In genomic region chr13:32449710-32450417, GRCm38 (mm10) we compare ENCODE assay signal across 9 mouse cellular contexts.
A peak's percentile ranks its signal among the peaks of the same experiment; 100 is the strongest.
DNase-seq lines count a peak whose midpoint lies in the region; ATAC-seq and TF ChIP-seq lines count a peak whose summit lies in the region.
"Had no signal": no experiment of that assay in that cellular context is flagged by ENCODE, and none has a peak within 500 bp of the region (broad histone marks: within the 10 kb centered on the region; RNA-seq: fewer than 3 reads in every experiment).

No protein-coding gene starts in this region.

- H3K36me3 ChIP-seq in hindbrain, embryonic 11.5 days (ENCODE audit: control insufficient read depth, insufficient read depth, low read length) = no peaks in the 10 kb centered on the region
- no peaks in the 10 kb centered on the region for H3K36me3 ChIP-seq in hindbrain, embryonic 16.5 days (ENCODE audit: control insufficient read depth, insufficient read depth, low read length)

- no peaks in the 10 kb centered on the region for H3K4me1 ChIP-seq in hindbrain, embryonic 11.5 days (replicated peaks; ENCODE audit: control insufficient read depth, insufficient read depth, low read length)
- no peaks in the 10 kb centered on the region for H3K4me1 ChIP-seq in hindbrain, embryonic 16.5 days (ENCODE audit: control insufficient read depth, insufficient read depth, low read depth, low read length)
- no peaks in the 10 kb centered on the region for H3K4me1 ChIP-seq in lung, adult 2 months (ENCODE audit: control insufficient read depth, insufficient read depth, low read length)

- ATAC-seq in hindbrain, embryonic 11.5 days (ENCODE audit: low FRiP score) = no peak; the same call in 1 of the 2 replicates
- ATAC-seq in hindbrain, embryonic 16.5 days = no peak
- ATAC-seq in CD4-positive, CD25-positive, alpha-beta regulatory T cell, adult 4 months = no peak

- no peak overlapping the region for H3K4me3 ChIP-seq in hindbrain, embryonic 11.5 days (ENCODE audit: low read depth, low read length)
- no peak overlapping the region for H3K4me3 ChIP-seq in hindbrain, embryonic 16.5 days (ENCODE audit: low read length)
- H3K4me3 ChIP-seq in lung, adult 2 months (replicated peaks; ENCODE audit: extremely low read depth, low read depth, low read length) = no peak overlapping the region

- no peak for TF ChIP-seq POLR2A in lung, adult 2 months (IDR thresholded peaks at IDR 0.05; ENCODE audit: borderline replicate concordance, extremely low read depth, low read depth, low read length)

- H3K27me3 ChIP-seq in hindbrain, embryonic 11.5 days (ENCODE audit: control insufficient read depth, insufficient read depth, low read length) = no peaks in the 10 kb centered on the region
- H3K27me3 ChIP-seq in hindbrain, embryonic 16.5 days (replicated peaks; ENCODE audit: control insufficient read depth, insufficient read depth, low read length) = no peaks in the 10 kb centered on the region
- H3K27me3 ChIP-seq: CH12.LX had no signal

- WGBS in hindbrain, embryonic 11.5 days = 78% methylated on average over 8 of the region's 8 CpGs
- WGBS in hindbrain, embryonic 16.5 days = 71% methylated on average over 8 of the region's 8 CpGs
- 70% methylated on average over 8 of the region's 8 CpGs for WGBS in lung, adult 2 months

- no peak overlapping the region for H3K27ac ChIP-seq in hindbrain, embryonic 11.5 days (ENCODE audit: low read depth, low read length)
- no peak overlapping the region for H3K27ac ChIP-seq in hindbrain, embryonic 16.5 days (ENCODE audit: low read depth, low read length)

- H3K9ac ChIP-seq in hindbrain, embryonic 11.5 days (ENCODE audit: low read depth, low read length) = no peak overlapping the region
- H3K9ac ChIP-seq in hindbrain, embryonic 16.5 days (ENCODE audit: low read depth, low read length) = no peak overlapping the region

- no peak for TF ChIP-seq CTCF in lung, adult 2 months (IDR thresholded peaks at IDR 0.05; ENCODE audit: insufficient read depth, low read length)

- H3K4me2 ChIP-seq in hindbrain, embryonic 11.5 days (replicated peaks; ENCODE audit: low read depth, low read length) = no peak overlapping the region
- H3K4me2 ChIP-seq in hindbrain, embryonic 16.5 days (ENCODE audit: low read length) = no peak overlapping the region

- peak; percentile 12 for DNase-seq in hindbrain, embryonic 11.5 days (ENCODE audit: low spot score)
- peak; percentile 5 for DNase-seq in brain, adult 2 months (ENCODE audit: low read depth, low spot score)
- DNase-seq in gastrocnemius, adult 8-10 months (ENCODE audit: low spot score in 2 of 2) = peak; percentile 59 to 84
- peak; percentile 10 for DNase-seq in lung, adult 2 months
- DNase-seq in layer of hippocampus, adult 9-11 months = no peak
- DNase-seq in layer of hippocampus, adult 8-10 months (ENCODE audit: low spot score in 2 of 2) = no peak

- H3K9me3 ChIP-seq in hindbrain, embryonic 11.5 days (ENCODE audit: control insufficient read depth, low read length) = no peaks in the 10 kb centered on the region
- H3K9me3 ChIP-seq in hindbrain, embryonic 16.5 days (ENCODE audit: control insufficient read depth, low read length) = no peaks in the 10 kb centered on the region

Comparison
In these comparisons a context has a peak if more than half of its experiments do, and no peak if none do; other contexts are left out.
1. DNase-seq: peak in hindbrain, embryonic 11.5 days (single experiment), brain, adult 2 months (single experiment), gastrocnemius, adult 8-10 months (2 of 2) and lung, adult 2 months (single experiment); none in layer of hippocampus, adult 9-11 months (single experiment) and layer of hippocampus, adult 8-10 months (0 of 2).